Mouse (Mus musculus) heart, adult 2 months (tissue): Measurements from ENCODE around the gene Caml.

Experiments used
- CTCF ChIP-seq: fragments of 200-600 bp; IDR thresholded peaks from 2 replicates; pipeline ENCODE4 v1.8.1; 2022; ENCODE audit warnings: antibody characterized with exemption, mild to moderate bottlenecking, moderate library complexity
- POLR2A ChIP-seq: fragments of 200-500 bp; IDR thresholded peaks from 2 replicates; pipeline ENCODE4 v1.6.1; 2011; ENCODE audit warnings: mild to moderate bottlenecking, low read depth, low read length, control low read depth; ENCODE audit not compliant: insufficient read depth

GRCm38 (mm10) chr13:55668550-55668949 is 45.7 kb downstream of the Caml start:
- TF ChIP-seq CTCF (peak; percentile 67), POLR2A (no peak)
